Mouse (Mus musculus): ENCODE data around the gene Lce1d. TPM values are rescaled to one million over a fixed set of nuclear protein-coding genes. Genes with fewer than 3 reads are reported as not detected.

Gene Lce1d
- total and polyA plus RNA-seq, 3 experiments, result not detected

GRCm38 (mm10) chr3:92639854-92640253 lies 47.2 kb downstream of the Lce1d start:
- H3K9ac ChIP-seq (ENCODE audit: control insufficient read depth, low read depth, low read length, poor library complexity, severe bottlenecking), result no peak overlapping the region
- H3K4me3 ChIP-seq (ENCODE audit: control insufficient read depth in 1 of 2, insufficient read depth in 1 of 2, low read depth in 2 of 2, low read length in 2 of 2), result no peak overlapping the region
- no peak for TF ChIP-seq TCF12 (IDR thresholded peaks at IDR 0.05; ENCODE audit: low read depth, low read length)
- no peak for DNase-seq (ENCODE audit: low read depth, low spot score)
- no peaks in the 10 kb centered on the region for H3K27me3 ChIP-seq (ENCODE audit: control insufficient read depth in 1 of 2, insufficient read depth in 2 of 2, low read length in 2 of 2)
- H3K9me3 ChIP-seq (replicated peaks; ENCODE audit: insufficient read depth, low read length), result no peaks in the 10 kb centered on the region
- H3K36me3 ChIP-seq (ENCODE audit: control insufficient read depth in 1 of 2, insufficient read depth in 2 of 2, low read length in 2 of 2), result no peaks in the 10 kb centered on the region
- H3K4me1 ChIP-seq (ENCODE audit: control insufficient read depth in 1 of 2, insufficient read depth in 2 of 2, low read length in 2 of 2), result no peaks in the 10 kb centered on the region
- H3K79me2 ChIP-seq (ENCODE audit: control insufficient read depth, insufficient read depth, low read length, poor library complexity), result no peaks in the 10 kb centered on the region
- no peak overlapping the region for H3K27ac ChIP-seq (ENCODE audit: control insufficient read depth, low read depth, low read length)

- TF ChIP-seq KAT2A (conservative IDR thresholded peaks at IDR 0.05; ENCODE audit: low read depth, low read length), result no peak
- TF ChIP-seq TCF12 (IDR thresholded peaks at IDR 0.05; ENCODE audit: low read depth, low read length), result no peak
- TF ChIP-seq JUND (IDR thresholded peaks at IDR 0.05; ENCODE audit: low read depth, low read length), result no peak
- no peak for TF ChIP-seq CHD1 (IDR thresholded peaks at IDR 0.05; ENCODE audit: low read depth, low read length)
- no peak for TF ChIP-seq USF1 (IDR thresholded peaks at IDR 0.05; ENCODE audit: low read depth, low read length)
- TF ChIP-seq POLR2A (IDR thresholded peaks at IDR 0.05; ENCODE audit: control insufficient read depth in 1 of 2, insufficient read depth in 1 of 2, low read depth in 1 of 2, low read length in 2 of 2, poor library complexity in 1 of 2), result no peak
- no peak for TF ChIP-seq MYC (IDR thresholded peaks at IDR 0.05; ENCODE audit: low read depth, low read length)
- no peak for TF ChIP-seq GABPA (IDR thresholded peaks at IDR 0.05; ENCODE audit: low read depth, low read length)
- TF ChIP-seq MAFK (IDR thresholded peaks at IDR 0.05; ENCODE audit: borderline replicate concordance, low read depth, low read length), result no peak
- TF ChIP-seq MYB (IDR thresholded peaks at IDR 0.05; ENCODE audit: low read depth, low read length), result no peak
- no peak for TF ChIP-seq GATA1 (IDR thresholded peaks at IDR 0.05; ENCODE audit: low read depth, low read length)
- TF ChIP-seq ELF1 (IDR thresholded peaks at IDR 0.05; ENCODE audit: low read depth, low read length), result no peak
- no peak for TF ChIP-seq ZKSCAN1 (IDR thresholded peaks at IDR 0.05; ENCODE audit: low read depth, low read length)
- TF ChIP-seq MAZ (IDR thresholded peaks at IDR 0.05; ENCODE audit: low read depth, low read length), result no peak
- no peak for TF ChIP-seq ETS1 (IDR thresholded peaks at IDR 0.05; ENCODE audit: low read depth, low read length)
- no peak for TF ChIP-seq MAX (IDR thresholded peaks at IDR 0.05; ENCODE audit: low read length)
- no peak for TF ChIP-seq SIN3A (IDR thresholded peaks at IDR 0.05; ENCODE audit: low read length)
- TF ChIP-seq RCOR1 (IDR thresholded peaks at IDR 0.05; ENCODE audit: low read depth, low read length), result no peak
- TF ChIP-seq NELFE (IDR thresholded peaks at IDR 0.05; ENCODE audit: low read depth, low read length), result no peak
- no peak for TF ChIP-seq HCFC1 (IDR thresholded peaks at IDR 0.05; ENCODE audit: low read depth, low read length)
- H3K79me2 ChIP-seq (ENCODE audit: control insufficient read depth, insufficient read depth, low read length, poor library complexity), result no peaks in the 10 kb centered on the region
These were observed 48.4 kb downstream of the Lce1d start for GRCm38 (mm10) chr3:92638653-92638991.

More at GRCm38 (mm10) chr3:92638653-92638991, 48.4 kb downstream of the Lce1d start:
- Histone ChIP-seq H3K27me3 (ENCODE audit: control insufficient read depth in 1 of 2, insufficient read depth in 2 of 2, low read length in 2 of 2) (no peaks in the 10 kb centered on the region), H3K9ac (ENCODE audit: control insufficient read depth, low read depth, low read length, poor library complexity, severe bottlenecking) (no peak overlapping the region), H3K4me1 (ENCODE audit: control insufficient read depth in 1 of 2, insufficient read depth in 2 of 2, low read length in 2 of 2) (no peaks in the 10 kb centered on the region), H3K27ac (ENCODE audit: control insufficient read depth, low read depth, low read length) (no peak overlapping the region), H3K9me3 (replicated peaks; ENCODE audit: insufficient read depth, low read length) (no peaks in the 10 kb centered on the region), H3K36me3 (ENCODE audit: control insufficient read depth in 1 of 2, insufficient read depth in 2 of 2, low read length in 2 of 2) (no peaks in the 10 kb centered on the region), H3K4me3 (ENCODE audit: control insufficient read depth in 1 of 2, insufficient read depth in 1 of 2, low read depth in 2 of 2, low read length in 2 of 2) (no peak overlapping the region)
- no peak for DNase-seq (ENCODE audit: low read depth, low spot score)
